Mouse (Mus musculus) CH12.LX (cell line): ENCODE measurements around the gene Ctso.

Experiments used
- CTCF ChIP-seq, 2 experiments: IDR thresholded peaks in 1 of 2; conservative IDR thresholded peaks in 1 of 2; 2 replicates each; pipeline ENCODE4 v1.5.1; 2011 to 2012; ENCODE audit warnings: low read depth in 2 of 2, low read length in 2 of 2, improper control_type of control experiment in 1 of 2, inconsistent platforms in 1 of 2, mild to moderate bottlenecking in 1 of 2, moderate library complexity in 1 of 2
- EP300 ChIP-seq: IDR thresholded peaks from 2 replicates; pipeline ENCODE4 v1.6.1; 2011; ENCODE audit warnings: low read length, improper control_type of control experiment
- MAZ ChIP-seq: IDR thresholded peaks from 2 replicates; pipeline ENCODE4 v1.6.1; 2012; ENCODE audit warnings: low read depth, mild to moderate bottlenecking, inconsistent platforms, low read length, improper control_type of control experiment, moderate library complexity
- NRF1 ChIP-seq: IDR thresholded peaks from 2 replicates; pipeline ENCODE4 v1.6.1; 2014; ENCODE audit warnings: low read depth, mild to moderate bottlenecking, inconsistent platforms, low read length, improper control_type of control experiment, moderate library complexity
- POLR2A ChIP-seq: IDR thresholded peaks from 2 replicates; pipeline ENCODE4 v1.6.1; 2011; ENCODE audit warnings: low read depth, mild to moderate bottlenecking, improper control_type of control experiment, low read length
- RCOR1 ChIP-seq: conservative IDR thresholded peaks from 2 replicates; pipeline ENCODE4 v1.6.1; 2012; ENCODE audit warnings: low read depth, mild to moderate bottlenecking, inconsistent platforms, low read length, improper control_type of control experiment
- TCF12 ChIP-seq: IDR thresholded peaks from 2 replicates; pipeline ENCODE4 v1.6.1; 2014; ENCODE audit warnings: low read depth, mild to moderate bottlenecking, inconsistent platforms, low read length, improper control_type of control experiment
- ZC3H11A ChIP-seq: IDR thresholded peaks from 2 replicates; pipeline ENCODE4 v1.6.1; 2012; ENCODE audit warnings: low read depth, mild to moderate bottlenecking, inconsistent platforms, low read length, improper control_type of control experiment

DNA sequence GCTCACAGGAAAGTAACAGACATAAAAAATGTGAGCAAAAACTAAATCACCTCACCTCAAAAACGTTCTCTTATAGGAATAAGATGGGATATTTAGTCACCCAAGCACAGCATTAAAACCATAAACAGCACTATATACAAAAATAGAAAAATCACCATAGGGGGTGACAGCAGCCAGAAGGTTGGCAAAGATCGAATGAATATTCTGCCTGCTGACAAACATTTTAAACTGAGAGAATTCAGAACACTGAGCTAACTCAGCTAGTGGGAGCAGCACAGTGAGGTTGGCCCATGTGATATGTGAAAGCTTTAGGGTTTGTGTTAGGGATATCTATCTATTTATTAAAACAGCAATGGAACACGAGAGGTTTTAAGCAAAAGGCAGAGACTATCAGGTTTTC, 32.2 kb downstream of the Ctso start:
- TF ChIP-seq POLR2A (no peak), CTCF (conservative IDR thresholded peaks at IDR 0.05 in 1 of 2, IDR thresholded peaks at IDR 0.05 in 1 of 2; ENCODE audit: low read depth in 2 of 2, low read length in 2 of 2) (no peak), RCOR1 (no peak), TCF12 (no peak), NRF1 (no peak), MAZ (no peak), ZC3H11A (no peak), EP300 (no peak)
